Mouse (Mus musculus) heart, postnatal 0 days (tissue): ENCODE measurements around the gene Rrbp1. TPM values are rescaled to one million over a fixed set of nuclear protein-coding genes. Genes with fewer than 3 reads are reported as not detected.

ENCODE experiments used
- ATAC-seq: fragments of 200-750 bp; cut with Nextera tagmentation; 2 replicates; pipeline ENCODE4 v1.8.0; 2017; ENCODE audit warnings: low read depth, moderate number of reproducible peaks, moderate library complexity; ENCODE audit not compliant: insufficient read depth
- DNase-seq: peaks from one replicate; pipeline ENCODE4 v3.0.0-alpha.2; 2016; ENCODE audit warnings: low spot score
- H3K27ac ChIP-seq: fragments of 300-500 bp; sonication (generic); 2 replicates; pipeline ENCODE4 v1.5.1; 2014; ENCODE audit warnings: low read depth, mild to moderate bottlenecking
- H3K27me3 ChIP-seq: fragments of 300-500 bp; sonication (generic); 2 replicates; pipeline ENCODE4 v1.6.1; 2014; ENCODE audit warnings: low read length, mixed read lengths; ENCODE audit not compliant: control insufficient read depth, insufficient read depth
- H3K36me3 ChIP-seq: fragments of 300-500 bp; sonication (generic); replicated peaks from 2 replicates; pipeline ENCODE4 v1.6.1; 2014; ENCODE audit warnings: low read length, mixed read lengths; ENCODE audit not compliant: control insufficient read depth, insufficient read depth
- H3K4me1 ChIP-seq: fragments of 300-500 bp; sonication (generic); 2 replicates; pipeline ENCODE4 v1.6.1; 2014; ENCODE audit warnings: antibody characterized with exemption; ENCODE audit not compliant: control insufficient read depth, insufficient read depth
- H3K4me2 ChIP-seq: fragments of 300-500 bp; sonication (generic); 2 replicates; pipeline ENCODE4 v1.6.1; 2014; ENCODE audit warnings: low read depth, mild to moderate bottlenecking, low read length, moderate library complexity
- H3K4me3 ChIP-seq: fragments of 300-500 bp; sonication (generic); 2 replicates; pipeline ENCODE4 v1.5.1; 2014; ENCODE audit warnings: low read depth, low read length
- H3K9ac ChIP-seq: fragments of 300-500 bp; sonication (generic); replicated peaks from 2 replicates; pipeline ENCODE4 v1.6.1; 2014; ENCODE audit warnings: low read depth, low read length, mixed read lengths
- H3K9me3 ChIP-seq: fragments of 300-500 bp; sonication (generic); replicated peaks from 2 replicates; pipeline ENCODE4 v1.6.1; 2016; ENCODE audit warnings: low read length; ENCODE audit not compliant: control insufficient read depth
- CTCF ChIP-seq: IDR thresholded peaks from 2 replicates; pipeline ENCODE4 v1.5.1; 2016; ENCODE audit warnings: antibody characterized with exemption, control low read depth, low read depth
- EP300 ChIP-seq: IDR thresholded peaks from 2 replicates; pipeline ENCODE4 v1.6.1; 2016; ENCODE audit warnings: antibody characterized with exemption, low read depth
- WGBS: fragments of 180-500 bp; shearing (Covaris S2); extraction: QIAGEN DNeasy Blood & Tissue Kit; methylation state at CpG from one replicate; pipeline ENCODE4 v1.1.7; 2014; 5-methylcytosine and 5-hydroxymethylcytosine counted together
- polyA plus RNA-seq: library from polyadenylated mRNA; unstranded; fragments of >200 nt; fragmentation: Nextera tagmentation; extraction: Ambion mirVana; gene quantifications from 2 replicates; pipeline ENCODE4 v1.2.1, GENCODE M21; 2015
- total RNA-seq: library from RNA; depleted of rRNA; stranded (reverse); fragments of >200 nt; gene quantifications from 2 replicates; pipeline ENCODE4 v1.2.3, GENCODE M21; 2014; ENCODE audit warnings: low replicate concordance; rRNA removed

Rrbp1 gene
- total RNA-seq (29.5 and 53.0 TPM in 2 replicates), polyA plus RNA-seq (47.5 and 49.3 TPM in 2 replicates)

GRCm38 (mm10) chr2:144011080-144011551, at the start of gene Rrbp1:
Gene Rrbp1 (minus strand): TSS chr2:144011263.
- H3K27ac ChIP-seq, result peak within 1 kb of the TSS; percentile 95
- H3K4me3 ChIP-seq, result peak within 1 kb of the TSS; percentile 78
- peak within 1 kb of the TSS; percentile 96 for H3K9ac ChIP-seq
- H3K9me3 ChIP-seq, result no peaks in the 10 kb centered on the region
- DNase-seq (peak; percentile 99), ATAC-seq (peak; percentile 96)
- H3K4me2 ChIP-seq, result peak within 1 kb of the TSS; percentile 84
- H3K36me3 ChIP-seq, result peaks cover 3% of the 10 kb centered on the region; the same call in 1 of the 2 replicates
- under 1% methylated on average over 47 of the region's 53 CpGs for WGBS
- TF ChIP-seq EP300, result no peak
- TF ChIP-seq CTCF, result no peak
- H3K4me1 ChIP-seq, result peaks cover 32% of the 10 kb centered on the region
- no peaks in the 10 kb centered on the region for H3K27me3 ChIP-seq

GRCm38 (mm10) chr2:144057735-144058134, 46.7 kb upstream of the Rrbp1 start:
- H3K9ac ChIP-seq, result no peak overlapping the region
- H3K9me3 ChIP-seq, result no peaks in the 10 kb centered on the region
- no peaks in the 10 kb centered on the region for H3K36me3 ChIP-seq
- no peaks in the 10 kb centered on the region for H3K4me1 ChIP-seq
- no peak overlapping the region for H3K4me2 ChIP-seq
- 76% methylated on average over 2 of the region's 2 CpGs for WGBS
- no peak for ATAC-seq
- no peak overlapping the region for H3K4me3 ChIP-seq
- no peak for TF ChIP-seq CTCF
- no peak for TF ChIP-seq EP300
- H3K27me3 ChIP-seq, result no peaks in the 10 kb centered on the region
- no peak overlapping the region for H3K27ac ChIP-seq
- no peak for DNase-seq

- ATAC-seq (no peak), DNase-seq (no peak)
- Histone ChIP-seq H3K4me2 (no peak overlapping the region), H3K9ac (no peak overlapping the region), H3K27me3 (no peaks in the 10 kb centered on the region), H3K36me3 (no peaks in the 10 kb centered on the region), H3K9me3 (no peaks in the 10 kb centered on the region), H3K4me3 (no peak overlapping the region), H3K4me1 (no peaks in the 10 kb centered on the region), H3K27ac (no peak overlapping the region)
- TF ChIP-seq EP300, result no peak
- TF ChIP-seq CTCF, result no peak
- whole genome bisulfite sequencing, result 72% methylated on average over 8 of the region's 8 CpGs
Observed at GRCm38 (mm10) chr2:144052410-144053065, 41.5 kb upstream of the Rrbp1 start.

GRCm38 (mm10) chr2:144050861-144051260, 39.8 kb upstream of the Rrbp1 start:
- H3K4me3 ChIP-seq, result no peak overlapping the region
- no peaks in the 10 kb centered on the region for H3K27me3 ChIP-seq
- no peak overlapping the region for H3K4me2 ChIP-seq
- 0 out of 2 replicates have a peak, but pooled peaks cover 5% of the 10 kb centered on the region for H3K4me1 ChIP-seq
- TF ChIP-seq CTCF, result no peak
- no peak for TF ChIP-seq EP300
- no peaks in the 10 kb centered on the region for H3K36me3 ChIP-seq
- ATAC-seq (no peak), DNase-seq (no peak)
- WGBS, result 82% methylated on average over 6 of the region's 6 CpGs
- no peaks in the 10 kb centered on the region for H3K9me3 ChIP-seq
- H3K27ac ChIP-seq, result no peak overlapping the region
- no peak overlapping the region for H3K9ac ChIP-seq

- 65% methylated on average over 8 of the region's 8 CpGs for WGBS
Observed at GRCm38 (mm10) chr2:144050146-144050680, 39.1 kb upstream of the Rrbp1 start.

More at GRCm38 (mm10) chr2:144050146-144050680, 39.1 kb upstream of the Rrbp1 start:
- Histone ChIP-seq H3K27me3 (no peaks in the 10 kb centered on the region), H3K9ac (no peak overlapping the region), H3K36me3 (no peaks in the 10 kb centered on the region), H3K27ac (no peak overlapping the region), H3K4me3 (no peak overlapping the region), H3K4me1 (0 out of 2 replicates have a peak, but pooled peaks cover 5% of the 10 kb centered on the region), H3K4me2 (no peak overlapping the region), H3K9me3 (no peaks in the 10 kb centered on the region)
- no peak for ATAC-seq
- TF ChIP-seq CTCF (no peak), EP300 (no peak)
- DNase-seq, result no peak
